15 mouse cellular contexts compared by ENCODE assay signal in genomic region chr10:24629086-24629720, GRCm38 (mm10). TPM values are rescaled to one million over a fixed set of nuclear protein-coding genes. Genes with fewer than 3 reads are reported as not detected.
A peak's percentile ranks its signal among the peaks of the same experiment; 100 is the strongest.
DNase-seq lines count a peak whose midpoint lies in the region; ATAC-seq and TF ChIP-seq lines count a peak whose summit lies in the region.
"Had no signal": no experiment of that assay in that cellular context is flagged by ENCODE, and none has a peak within 500 bp of the region (broad histone marks: within the 10 kb centered on the region; RNA-seq: fewer than 3 reads in every experiment).

No protein-coding gene starts in this region.

- H3K4me2 ChIP-seq in kidney, embryonic 16.5 days (replicated peaks; ENCODE audit: low read depth, low read length): no peak overlapping the region
- peak overlapping the region; percentile 45 for H3K4me2 ChIP-seq in intestine, embryonic 15.5 days (replicated peaks)
- H3K4me2 ChIP-seq in liver, postnatal 0 days (ENCODE audit: low read depth, low read length): no peak overlapping the region
- H3K4me2 ChIP-seq: forebrain, embryonic 15.5 days; hindbrain, embryonic 13.5 days had no signal

- H3K79me2 ChIP-seq in MEL (ENCODE audit: control insufficient read depth, insufficient read depth, low read length, poor library complexity): no peaks in the 10 kb centered on the region

- no peak overlapping the region for H3K4me3 ChIP-seq in kidney, embryonic 16.5 days (ENCODE audit: low read length)
- H3K4me3 ChIP-seq in MEL (ENCODE audit: control insufficient read depth in 1 of 2, insufficient read depth in 1 of 2, low read depth in 2 of 2, low read length in 2 of 2): peak overlapping the region; percentile 56 to 80
- no peak overlapping the region for H3K4me3 ChIP-seq in intestine, embryonic 15.5 days (replicated peaks)
- H3K4me3 ChIP-seq in liver, postnatal 0 days (ENCODE audit: low read depth, low read length): no peak overlapping the region
- H3K4me3 ChIP-seq: forebrain, embryonic 15.5 days; heart, adult 2 months; hindbrain, embryonic 13.5 days had no signal

- WGBS in kidney, embryonic 16.5 days: 70% methylated on average over 9 of the region's 9 CpGs
- WGBS in intestine, embryonic 15.5 days: 51% methylated on average over 9 of the region's 9 CpGs
- WGBS in liver, postnatal 0 days (ENCODE audit: insufficient replicate concordance): 41% methylated on average over 9 of the region's 9 CpGs

- ATAC-seq in kidney, embryonic 16.5 days (ENCODE audit: low FRiP score, low TSS enrichment): peak; percentile 72; the same call in 1 of the 2 replicates
- peak; percentile 91 for ATAC-seq in intestine, embryonic 15.5 days
- ATAC-seq in liver, postnatal 0 days: peak; percentile 25; the same call in 1 of the 2 replicates
- ATAC-seq: CD4-positive, CD25-positive, alpha-beta regulatory T cell, adult 4 months; forebrain, embryonic 15.5 days had no signal

- H3K27me3 ChIP-seq in kidney, embryonic 16.5 days (ENCODE audit: insufficient read depth, low read length): no peaks in the 10 kb centered on the region
- no peaks in the 10 kb centered on the region for H3K27me3 ChIP-seq in MEL (ENCODE audit: control insufficient read depth in 1 of 2, insufficient read depth in 2 of 2, low read length in 2 of 2)
- no peaks in the 10 kb centered on the region for H3K27me3 ChIP-seq in intestine, embryonic 15.5 days (replicated peaks)
- no peaks in the 10 kb centered on the region for H3K27me3 ChIP-seq in liver, postnatal 0 days (ENCODE audit: insufficient read depth, low read length)
- H3K27me3 ChIP-seq: forebrain, embryonic 15.5 days had no signal

- TF ChIP-seq CTCF in MEL (IDR thresholded peaks at IDR 0.05 in 2 of 3, conservative IDR thresholded peaks at IDR 0.05 in 1 of 3; ENCODE audit: control insufficient read depth in 1 of 3, insufficient read depth in 1 of 3, low read depth in 2 of 3, low read length in 3 of 3, poor library complexity in 1 of 3, severe bottlenecking in 1 of 3): no peak
- TF ChIP-seq CTCF in liver, postnatal 0 days (IDR thresholded peaks at IDR 0.05; ENCODE audit: low read depth): no peak

- H3K9ac ChIP-seq in kidney, embryonic 16.5 days (replicated peaks; ENCODE audit: low read length): no peak overlapping the region
- peak overlapping the region; percentile 37 for H3K9ac ChIP-seq in MEL (ENCODE audit: control insufficient read depth, low read depth, low read length, poor library complexity, severe bottlenecking)
- H3K9ac ChIP-seq in intestine, embryonic 15.5 days: no peak overlapping the region
- H3K9ac ChIP-seq in liver, postnatal 0 days (replicated peaks): no peak overlapping the region
- H3K9ac ChIP-seq: forebrain, embryonic 15.5 days; hindbrain, embryonic 13.5 days had no signal

- H3K27ac ChIP-seq in kidney, embryonic 16.5 days (ENCODE audit: low read length): 0 out of 2 replicates have a peak overlapping the region, but pooled peaks have one; percentile 14
- H3K27ac ChIP-seq in MEL (ENCODE audit: control insufficient read depth, low read depth, low read length): peak overlapping the region; percentile 38
- peak overlapping the region; percentile 88 for H3K27ac ChIP-seq in intestine, embryonic 15.5 days
- H3K27ac ChIP-seq in liver, postnatal 0 days (ENCODE audit: low read depth): no peak overlapping the region
- H3K27ac ChIP-seq: forebrain, embryonic 15.5 days; heart, adult 2 months; hindbrain, embryonic 13.5 days had no signal

- no peak for TF ChIP-seq POLR2A in MEL (IDR thresholded peaks at IDR 0.05; ENCODE audit: control insufficient read depth in 1 of 2, insufficient read depth in 1 of 2, low read depth in 1 of 2, low read length in 2 of 2, poor library complexity in 1 of 2)

- H3K36me3 ChIP-seq in kidney, embryonic 16.5 days (ENCODE audit: insufficient read depth, low read length): no peaks in the 10 kb centered on the region
- H3K36me3 ChIP-seq in MEL (ENCODE audit: control insufficient read depth in 1 of 2, insufficient read depth in 2 of 2, low read length in 2 of 2): peaks cover 0 to 4% of the 10 kb centered on the region in 2 experiments; a peak in 1 of 4 replicates
- H3K36me3 ChIP-seq in intestine, embryonic 15.5 days: no peaks in the 10 kb centered on the region
- no peaks in the 10 kb centered on the region for H3K36me3 ChIP-seq in liver, postnatal 0 days (replicated peaks; ENCODE audit: insufficient read depth, low read length)
- H3K36me3 ChIP-seq: forebrain, embryonic 15.5 days; hindbrain, embryonic 13.5 days had no signal

- TF ChIP-seq EP300 in MEL (IDR thresholded peaks at IDR 0.05; ENCODE audit: low read depth in 1 of 2, low read length in 2 of 2): peak; percentile 6 to 64
- TF ChIP-seq EP300 in liver, postnatal 0 days (IDR thresholded peaks at IDR 0.05; ENCODE audit: low read depth): 0 out of 2 replicates have a peak, but pooled peaks have one; percentile 12

- H3K9me3 ChIP-seq in kidney, embryonic 16.5 days (ENCODE audit: low read length): no peaks in the 10 kb centered on the region
- no peaks in the 10 kb centered on the region for H3K9me3 ChIP-seq in MEL (replicated peaks; ENCODE audit: insufficient read depth, low read length)
- H3K9me3 ChIP-seq in intestine, embryonic 15.5 days: no peaks in the 10 kb centered on the region
- H3K9me3 ChIP-seq in liver, postnatal 0 days (ENCODE audit: low read length): no peaks in the 10 kb centered on the region
- H3K9me3 ChIP-seq: forebrain, embryonic 15.5 days; hindbrain, embryonic 13.5 days had no signal

- peaks cover 4% of the 10 kb centered on the region for H3K4me1 ChIP-seq in kidney, embryonic 16.5 days (ENCODE audit: insufficient read depth, low read length)
- no peaks in the 10 kb centered on the region; a peak in 1 of 4 replicates for H3K4me1 ChIP-seq in MEL (ENCODE audit: control insufficient read depth in 1 of 2, insufficient read depth in 2 of 2, low read length in 2 of 2)
- H3K4me1 ChIP-seq in intestine, embryonic 15.5 days (replicated peaks): peaks cover 8% of the 10 kb centered on the region
- H3K4me1 ChIP-seq in liver, postnatal 0 days (ENCODE audit: insufficient read depth): no peaks in the 10 kb centered on the region
- H3K4me1 ChIP-seq: forebrain, embryonic 15.5 days; hindbrain, embryonic 13.5 days had no signal

- DNase-seq in kidney, postnatal 14 days: no peak
- DNase-seq in MEL (ENCODE audit: low read depth, low spot score): peak; percentile 84
- no peak for DNase-seq in liver, postnatal 0 days
- no peak for DNase-seq in frontal cortex, postnatal 10 days (ENCODE audit: low spot score in 2 of 2)
- no peak for DNase-seq in embryo, embryonic 10.5 days (ENCODE audit: low spot score)
- DNase-seq in thymus, postnatal 36 days: no peak
- DNase-seq: cerebellum, adult 11-12 months; heart, adult 2 months; kidney, adult 9 months; right cerebral cortex, postnatal 14 days had no signal

- no peak for TF ChIP-seq RAD21 in MEL (IDR thresholded peaks at IDR 0.05; ENCODE audit: low read depth, low read length)

TF ChIP-seq in MEL, 35 proteins besides CTCF, POLR2A, EP300 and RAD21 (continues in another document):
- TF ChIP-seq MAFK (IDR thresholded peaks at IDR 0.05; ENCODE audit: borderline replicate concordance, low read depth, low read length) (no peak), TCF12 (IDR thresholded peaks at IDR 0.05; ENCODE audit: low read depth, low read length) (peak; percentile 51; the same call in 1 of the 2 replicates), ZMIZ1 (IDR thresholded peaks at IDR 0.05; ENCODE audit: low read depth, low read length) (peak; percentile 51; the same call in 1 of the 2 replicates), ZKSCAN1 (IDR thresholded peaks at IDR 0.05; ENCODE audit: low read depth, low read length) (no peak), USF1 (IDR thresholded peaks at IDR 0.05; ENCODE audit: low read depth, low read length) (peak; percentile 62), MAX (IDR thresholded peaks at IDR 0.05; ENCODE audit: low read length) (no peak; the same call in 1 of the 2 replicates), CHD2 (IDR thresholded peaks at IDR 0.05; ENCODE audit: low read length) (no peak), MXI1 (IDR thresholded peaks at IDR 0.05; ENCODE audit: low read depth, low read length) (0 out of 2 replicates have a peak, but pooled peaks have one; percentile 10), UBTF (IDR thresholded peaks at IDR 0.05; ENCODE audit: borderline replicate concordance, insufficient read depth, low read depth, low read length) (no peak), GABPA (IDR thresholded peaks at IDR 0.05; ENCODE audit: low read depth, low read length) (no peak), BHLHE40 (IDR thresholded peaks at IDR 0.05; ENCODE audit: borderline replicate concordance, low read depth, low read length) (no peak), SIN3A (IDR thresholded peaks at IDR 0.05; ENCODE audit: low read length) (no peak; the same call in 1 of the 2 replicates), ELF1 (IDR thresholded peaks at IDR 0.05; ENCODE audit: low read depth, low read length) (no peak), USF2 (IDR thresholded peaks at IDR 0.05; ENCODE audit: borderline replicate concordance in 1 of 2, insufficient read depth in 1 of 2, low read depth in 1 of 2, low read length in 2 of 2) (no peak), TBP (IDR thresholded peaks at IDR 0.05; ENCODE audit: low read depth, low read length) (peak; percentile 64), NRF1 (IDR thresholded peaks at IDR 0.05; ENCODE audit: insufficient read depth, low read depth, low read length, poor library complexity, severe bottlenecking) (no peak), E2F4 (IDR thresholded peaks at IDR 0.05; ENCODE audit: borderline replicate concordance, low read depth, low read length) (no peak), MAZ (IDR thresholded peaks at IDR 0.05; ENCODE audit: low read depth, low read length) (no peak), NELFE (IDR thresholded peaks at IDR 0.05; ENCODE audit: low read depth, low read length) (peak; percentile 30; the same call in 1 of the 2 replicates), TAL1 (IDR thresholded peaks at IDR 0.05; ENCODE audit: low read length) (peak; percentile 59), ZNF384 (IDR thresholded peaks at IDR 0.05; ENCODE audit: low read depth, low read length) (no peak), HCFC1 (IDR thresholded peaks at IDR 0.05; ENCODE audit: low read depth, low read length) (peak; percentile 29; the same call in 1 of the 2 replicates), RCOR1 (IDR thresholded peaks at IDR 0.05; ENCODE audit: low read depth, low read length) (no peak; the same call in 1 of the 2 replicates), CHD1 (IDR thresholded peaks at IDR 0.05; ENCODE audit: low read depth, low read length) (no peak), SMC3 (IDR thresholded peaks at IDR 0.05; ENCODE audit: low read depth, low read length) (no peak)

RNA-seq across cellular contexts. Expression of gene Ccn2, which starts 34.0 kb away (rescaled TPM):
- polyA plus RNA-seq in kidney, embryonic 16.5 days (2015; fragmentation: Nextera tagmentation; extraction: Ambion mirVana): 12.2 and 13.3 TPM in 2 replicates
- not detected in 2 replicates for total RNA-seq in MEL (2012; rRNA removed)
- not detected for polyA plus RNA-seq in MEL (2012; ENCODE audit: insufficient read depth in 1 of 2, insufficient read length in 2 of 2, low read depth in 1 of 2, low replicate concordance in 2 of 2, missing spikeins in 1 of 2)
- polyA plus RNA-seq in intestine, embryonic 15.5 days (2015; fragmentation: Nextera tagmentation; extraction: Ambion mirVana): 9.3 and 10.1 TPM in 2 replicates
- polyA plus RNA-seq in liver, postnatal 0 days (2015; fragmentation: Nextera tagmentation; extraction: Ambion mirVana): 0.58 and 1.3 TPM in 2 replicates
- polyA plus RNA-seq: CD4-positive, CD25-positive, alpha-beta regulatory T cell, adult 4 months had no signal

Comparison
In these comparisons a context has a peak if more than half of its experiments do, and no peak if none do; other contexts are left out.
1. ATAC-seq: peak in every context shown above with its lines; median percentile 91 in intestine, embryonic 15.5 days; 72 in kidney, embryonic 16.5 days; 25 in liver, postnatal 0 days.
2. H3K4me3 ChIP-seq: peak in MEL (2 of 2); none in kidney, embryonic 16.5 days (single experiment), intestine, embryonic 15.5 days (single experiment) and liver, postnatal 0 days (single experiment).